Mouse (Mus musculus): ENCODE measurements around the gene Cyb561d2. TPM values are rescaled to one million over a fixed set of nuclear protein-coding genes. Genes with fewer than 3 reads are reported as not detected.
A peak's percentile ranks its signal among the peaks of the same experiment; 100 is the strongest.
"Not testable (repeated sequence)": the region's sequence is repeated elsewhere in the genome, so short reads cannot be mapped to it uniquely, and the experiment has no call there.

Cyb561d2 gene
- polyA plus RNA-seq, 1 experiment from 2014 or later = 17.7 TPM

GRCm38 (mm10) chr9:107570845-107571244 is 28.9 kb upstream of the Cyb561d2 start:
- Histone ChIP-seq H3K4me2 (peak overlapping the region; percentile 81), H3K27ac (replicated peaks) (peak overlapping the region; percentile 83), H3K27me3 (replicated peaks) (no peaks in the 10 kb centered on the region), H3K4me3 (peak overlapping the region; percentile 87), H3K4me1 (peaks cover 55% of the 10 kb centered on the region), H3K9me3 (no peaks in the 10 kb centered on the region), H3K9ac (peak overlapping the region; percentile 93), H3K36me3 (peaks cover 47% of the 10 kb centered on the region)
- ATAC-seq (ENCODE audit: extremely low read depth, insufficient number of reproducible peaks, low FRiP score, low TSS enrichment) = no peak
- 57% methylated on average over 21 of the region's 21 CpGs for WGBS

GRCm38 (mm10) chr9:107570016-107570415 is 28.0 kb upstream of the Cyb561d2 start:
- no peaks in the 10 kb centered on the region for H3K9me3 ChIP-seq
- H3K9ac ChIP-seq = peak overlapping the region; percentile 93
- ATAC-seq (ENCODE audit: extremely low read depth, insufficient number of reproducible peaks, low FRiP score, low TSS enrichment) = no peak
- 50% methylated on average over 13 of the region's 13 CpGs for WGBS
- peak overlapping the region; percentile 83 for H3K27ac ChIP-seq (replicated peaks)
- H3K27me3 ChIP-seq (replicated peaks) = no peaks in the 10 kb centered on the region
- peaks cover 53% of the 10 kb centered on the region for H3K36me3 ChIP-seq
- H3K4me3 ChIP-seq = peak overlapping the region; percentile 87
- H3K4me2 ChIP-seq = peak overlapping the region; percentile 81
- peaks cover 57% of the 10 kb centered on the region for H3K4me1 ChIP-seq

DNA sequence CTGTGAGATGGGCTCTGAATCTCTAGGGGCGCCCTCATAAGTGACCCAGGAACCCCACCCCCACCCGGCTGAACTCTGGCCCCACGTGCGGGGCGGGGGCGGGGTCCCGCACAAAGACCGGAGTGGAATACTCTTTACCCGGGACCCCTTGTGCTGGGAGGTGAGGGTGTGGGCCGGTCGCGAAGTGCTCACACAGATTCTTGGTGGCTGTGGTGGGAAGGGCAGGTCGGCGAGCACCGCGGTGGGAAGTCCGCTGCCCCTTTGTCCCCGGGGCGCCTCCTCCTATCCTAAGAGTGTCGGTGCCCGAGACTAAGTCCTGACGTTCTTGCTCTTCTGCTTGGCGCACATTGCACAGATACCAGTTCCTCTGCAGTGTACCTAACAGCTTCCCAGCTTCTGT is 27.3 kb upstream of the Cyb561d2 start:
- H3K27ac ChIP-seq (replicated peaks) = peak overlapping the region; percentile 83
- peaks cover 59% of the 10 kb centered on the region for H3K4me1 ChIP-seq
- peaks cover 53% of the 10 kb centered on the region for H3K36me3 ChIP-seq
- peak overlapping the region; percentile 81 for H3K4me2 ChIP-seq
- under 1% methylated on average over 23 of the region's 23 CpGs for WGBS
- peak overlapping the region; percentile 93 for H3K9ac ChIP-seq
- H3K4me3 ChIP-seq = peak overlapping the region; percentile 87
- ATAC-seq (ENCODE audit: extremely low read depth, insufficient number of reproducible peaks, low FRiP score, low TSS enrichment) = peak; percentile 20
- H3K9me3 ChIP-seq = no peaks in the 10 kb centered on the region
- H3K27me3 ChIP-seq (replicated peaks) = no peaks in the 10 kb centered on the region

DNA sequence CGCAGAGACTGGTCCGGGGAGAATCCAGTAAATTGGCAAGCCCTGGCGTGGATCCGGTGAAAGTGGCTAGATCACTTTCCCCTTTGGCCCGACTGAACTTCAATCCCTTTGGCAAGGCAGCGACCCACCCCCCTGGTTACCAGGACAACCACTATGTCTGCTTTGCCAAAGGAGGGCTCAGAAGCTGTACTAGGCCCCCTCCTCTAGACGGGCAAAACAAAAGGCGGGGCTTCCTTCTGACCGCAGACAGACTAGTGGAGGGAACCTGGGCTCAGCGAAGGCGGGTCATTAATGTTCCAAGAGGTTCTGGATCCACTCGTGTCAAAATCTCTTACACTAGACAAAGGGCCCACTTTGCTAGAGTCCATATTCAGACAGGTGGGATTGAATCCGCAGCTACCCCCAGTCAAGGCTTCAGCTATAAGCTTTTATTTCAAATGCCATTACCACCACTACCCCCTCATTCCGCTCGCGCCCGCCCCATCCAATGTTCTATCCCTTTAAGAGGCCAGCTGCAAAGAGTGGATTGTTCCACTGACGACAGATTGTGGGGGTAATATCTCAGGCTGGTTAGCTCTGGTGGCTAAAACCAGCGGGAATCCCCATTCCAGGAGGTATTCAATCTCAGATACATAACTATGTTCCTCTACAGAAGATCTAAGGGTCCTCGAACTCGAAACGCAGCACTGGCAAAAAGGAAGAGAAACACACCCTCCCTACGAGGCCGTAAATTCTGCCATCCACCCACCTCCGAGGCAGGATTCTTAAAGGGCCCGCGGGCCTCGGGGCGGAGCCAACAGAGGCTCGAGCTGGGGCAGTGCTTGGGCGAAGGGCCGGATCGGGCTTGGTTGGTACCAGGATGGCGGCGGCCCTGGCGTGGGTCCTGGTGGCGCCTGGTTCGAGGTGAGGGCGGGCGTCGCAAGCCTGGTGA is 26.6 kb upstream of the Cyb561d2 start:
- peak overlapping the region; percentile 83 for H3K27ac ChIP-seq (replicated peaks)
- H3K4me2 ChIP-seq = peak overlapping the region; percentile 81
- no peaks in the 10 kb centered on the region for H3K27me3 ChIP-seq (replicated peaks)
- H3K9me3 ChIP-seq = no peaks in the 10 kb centered on the region
- under 1% methylated on average over 41 of the region's 41 CpGs for WGBS
- ATAC-seq (ENCODE audit: extremely low read depth, insufficient number of reproducible peaks, low FRiP score, low TSS enrichment) = peak; percentile 77
- H3K36me3 ChIP-seq = peaks cover 50% of the 10 kb centered on the region
- H3K4me3 ChIP-seq = peak overlapping the region; percentile 87
- H3K9ac ChIP-seq = peak overlapping the region; percentile 93
- H3K4me1 ChIP-seq = peaks cover 66% of the 10 kb centered on the region

DNA sequence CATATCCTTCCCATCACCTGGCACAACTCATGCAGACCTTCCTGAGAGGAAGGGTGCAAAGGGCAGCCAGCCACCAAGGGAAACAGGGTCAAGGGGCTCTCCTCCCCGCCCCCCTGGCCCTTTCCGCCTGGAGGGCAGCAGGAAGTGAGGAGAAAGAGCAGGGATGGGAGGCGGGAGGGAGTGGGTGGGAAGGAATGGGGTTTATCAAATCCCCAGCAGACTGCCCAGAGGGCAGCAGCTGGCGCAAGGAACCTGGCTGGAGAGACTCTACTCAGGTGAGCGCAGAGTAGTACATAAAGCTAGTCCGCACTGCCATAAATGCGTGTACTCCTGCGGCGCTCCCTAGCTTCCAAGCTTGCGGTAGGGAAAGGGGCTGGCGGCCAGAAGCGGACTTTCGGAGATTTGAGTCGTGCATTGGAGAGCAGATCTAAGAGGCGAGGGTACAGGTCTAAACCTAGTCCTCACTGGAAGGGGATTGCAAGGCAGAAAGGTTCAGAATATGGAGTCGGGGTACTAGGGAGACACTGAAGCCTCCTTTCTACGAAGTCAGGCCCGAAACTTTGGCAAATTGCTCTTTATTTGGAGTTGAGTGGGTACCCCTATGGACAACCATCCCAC is 25.8 kb upstream of the Cyb561d2 start, which contains the start of gene Hyal2:
Gene Hyal2 (plus strand): TSS at position 244 of the 618 bp plus-strand sequence.
- Histone ChIP-seq H3K9me3 (no peaks in the 10 kb centered on the region), H3K9ac (peak within 1 kb of the TSS; percentile 93), H3K4me3 (peak within 1 kb of the TSS; percentile 87), H3K4me1 (peaks cover 69% of the 10 kb centered on the region), H3K36me3 (peaks cover 42% of the 10 kb centered on the region), H3K27ac (replicated peaks) (peak within 1 kb of the TSS; percentile 83), H3K27me3 (replicated peaks) (no peaks in the 10 kb centered on the region), H3K4me2 (peak within 1 kb of the TSS; percentile 81)
- no peak for ATAC-seq (ENCODE audit: extremely low read depth, insufficient number of reproducible peaks, low FRiP score, low TSS enrichment)
- 8% methylated on average over 18 of the region's 18 CpGs for WGBS

GRCm38 (mm10) chr9:107566855-107567254 is 24.9 kb upstream of the Cyb561d2 start:
- Histone ChIP-seq H3K27me3 (replicated peaks) (no peaks in the 10 kb centered on the region), H3K36me3 (peaks cover 39% of the 10 kb centered on the region), H3K9me3 (no peaks in the 10 kb centered on the region), H3K4me1 (peaks cover 72% of the 10 kb centered on the region), H3K9ac (no peak overlapping the region), H3K27ac (replicated peaks) (peak overlapping the region; percentile 83), H3K4me3 (no peak overlapping the region), H3K4me2 (peak overlapping the region; percentile 81)
- 55% methylated on average over 3 of the region's 3 CpGs for WGBS
- no peak for ATAC-seq (ENCODE audit: extremely low read depth, insufficient number of reproducible peaks, low FRiP score, low TSS enrichment)

DNA sequence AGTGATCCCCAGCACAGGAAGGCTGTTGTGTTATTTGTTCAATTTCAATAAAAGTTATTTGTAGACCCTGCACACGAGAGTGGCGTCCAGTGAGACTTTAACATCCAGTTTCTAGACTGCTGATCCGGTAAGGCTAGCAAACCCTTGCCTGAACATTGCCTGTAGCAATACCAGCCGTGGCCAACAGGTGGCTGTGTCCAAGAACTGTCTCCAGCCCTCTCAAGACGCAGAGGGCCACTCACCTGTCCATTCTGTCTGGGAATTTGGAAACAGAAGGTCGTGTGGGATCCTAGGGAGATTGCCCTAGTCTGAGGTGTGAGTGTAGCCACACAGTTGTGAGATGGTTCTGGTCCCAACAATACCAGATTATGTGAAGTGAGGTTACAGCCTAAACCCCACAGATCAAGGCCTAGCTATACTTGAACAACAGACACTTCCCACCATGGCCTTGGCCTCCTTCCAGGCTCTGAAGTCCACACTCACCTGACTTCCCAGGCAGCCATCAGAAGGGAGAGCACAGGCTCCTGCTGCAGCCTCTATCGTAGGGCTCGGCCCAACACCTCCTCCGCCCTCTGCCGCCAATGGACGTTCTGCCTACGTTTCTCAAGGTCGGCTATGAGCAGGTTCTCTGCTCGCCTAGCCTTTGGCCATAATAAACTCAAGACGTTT is 24.2 kb upstream of the Cyb561d2 start:
- H3K4me1 ChIP-seq = peaks cover 65% of the 10 kb centered on the region
- ATAC-seq (ENCODE audit: extremely low read depth, insufficient number of reproducible peaks, low FRiP score, low TSS enrichment) = no peak
- WGBS = 43% methylated on average over 15 of the region's 15 CpGs
- peak overlapping the region; percentile 17; the same call in 1 of the 2 replicates for H3K4me3 ChIP-seq
- no peak overlapping the region for H3K9ac ChIP-seq
- no peaks in the 10 kb centered on the region for H3K9me3 ChIP-seq
- peak overlapping the region; percentile 83 for H3K27ac ChIP-seq (replicated peaks)
- no peaks in the 10 kb centered on the region for H3K27me3 ChIP-seq (replicated peaks)
- H3K4me2 ChIP-seq = peak overlapping the region; percentile 81
- H3K36me3 ChIP-seq = peaks cover 39% of the 10 kb centered on the region

DNA sequence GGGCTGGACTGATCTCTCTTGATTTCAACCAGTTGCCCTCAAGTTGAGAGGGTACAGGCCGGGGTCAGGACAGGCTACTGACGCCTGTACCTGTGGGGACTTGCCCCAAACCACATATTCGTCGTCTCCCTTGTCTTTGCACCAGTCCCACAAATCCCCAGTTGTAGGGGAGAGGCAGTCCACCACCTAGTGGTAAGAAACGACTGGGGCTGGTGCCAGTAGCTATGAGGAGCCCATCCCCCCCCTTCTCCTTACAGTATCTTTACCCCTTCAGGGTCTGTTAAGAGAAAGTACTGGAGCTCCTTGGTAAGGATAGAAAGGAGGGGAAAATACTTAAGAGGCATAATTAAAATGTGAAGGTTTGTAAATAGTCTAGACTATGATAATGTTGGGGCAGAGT is 23.6 kb upstream of the Cyb561d2 start:
- H3K27me3 ChIP-seq (replicated peaks); ATAC-seq (ENCODE audit: extremely low read depth, insufficient number of reproducible peaks, low FRiP score, low TSS enrichment); H3K9me3 ChIP-seq: not testable (repeated sequence)
- Histone ChIP-seq H3K4me3 (peak overlapping the region; percentile 8; the same call in 1 of the 2 replicates), H3K36me3 (peaks cover 39% of the 10 kb centered on the region), H3K27ac (replicated peaks) (peak overlapping the region; percentile 83), H3K4me1 (peaks cover 59% of the 10 kb centered on the region), H3K4me2 (peak overlapping the region; percentile 81), H3K9ac (peak overlapping the region; percentile 42; the same call in 1 of the 2 replicates)
- WGBS = 48% methylated on average over 5 of the region's 5 CpGs

- peak within 1 kb of the TSS; percentile 76 for H3K27ac ChIP-seq (replicated peaks)
- WGBS = under 1% methylated on average over 43 of the region's 46 CpGs
- peaks cover 59% of the 10 kb centered on the region for H3K36me3 ChIP-seq
Observed at GRCm38 (mm10) chr9:107563029-107563581, 21.1 kb upstream of the Cyb561d2 start, which contains the start of gene Tusc2. Gene Tusc2 (plus strand): TSS chr9:107563255.

DNA sequence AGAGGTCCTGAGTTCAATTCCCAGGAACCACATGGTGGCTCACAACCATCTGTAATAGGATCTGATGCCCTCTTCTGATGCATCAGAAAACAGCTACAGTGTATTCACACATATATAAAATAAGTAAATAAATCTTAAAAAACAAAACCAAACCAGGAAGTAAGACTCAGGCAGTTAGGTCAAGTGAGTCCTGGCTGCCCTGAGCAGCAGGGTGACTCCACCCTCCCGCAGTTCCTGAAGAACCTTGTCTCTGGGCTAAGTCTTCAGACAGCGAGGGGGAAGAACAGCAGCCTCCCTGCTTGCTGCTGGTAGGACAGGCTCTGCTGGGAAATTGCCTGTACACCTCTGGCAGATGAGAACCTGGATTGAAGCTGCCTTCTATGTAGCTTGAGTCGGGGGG is 14.4 kb upstream of the Cyb561d2 start:
- no peak for ATAC-seq (ENCODE audit: extremely low read depth, insufficient number of reproducible peaks, low FRiP score, low TSS enrichment)
- H3K27ac ChIP-seq (replicated peaks) = 0 out of 2 replicates have a peak overlapping the region, but pooled peaks have one; percentile 12
- peak overlapping the region; percentile 95 for H3K9ac ChIP-seq
- 52% methylated on average over 3 of the region's 3 CpGs for WGBS
- H3K4me1 ChIP-seq = peaks cover 48% of the 10 kb centered on the region
- H3K36me3 ChIP-seq = peaks cover 50% of the 10 kb centered on the region
- peaks cover 8% of the 10 kb centered on the region; the same call in 1 of the 2 replicates for H3K27me3 ChIP-seq (replicated peaks)
- no peaks in the 10 kb centered on the region for H3K9me3 ChIP-seq
- H3K4me2 ChIP-seq = peak overlapping the region; percentile 96
- peak overlapping the region; percentile 86 for H3K4me3 ChIP-seq

More at GRCm38 (mm10) chr9:107563029-107563581, 21.1 kb upstream of the Cyb561d2 start, which contains the start of gene Tusc2:
- Histone ChIP-seq H3K4me1 (peaks cover 49% of the 10 kb centered on the region), H3K27me3 (replicated peaks) (no peaks in the 10 kb centered on the region), H3K4me2 (peak within 1 kb of the TSS; percentile 90), H3K9ac (peak within 1 kb of the TSS; percentile 94), H3K9me3 (no peaks in the 10 kb centered on the region), H3K4me3 (peak within 1 kb of the TSS; percentile 93)
- ATAC-seq (ENCODE audit: extremely low read depth, insufficient number of reproducible peaks, low FRiP score, low TSS enrichment) = peak; percentile 92

All from heart, embryonic 13.5 days (tissue).